35 mouse cellular contexts compared by ENCODE assay signal in the genomic region with DNA sequence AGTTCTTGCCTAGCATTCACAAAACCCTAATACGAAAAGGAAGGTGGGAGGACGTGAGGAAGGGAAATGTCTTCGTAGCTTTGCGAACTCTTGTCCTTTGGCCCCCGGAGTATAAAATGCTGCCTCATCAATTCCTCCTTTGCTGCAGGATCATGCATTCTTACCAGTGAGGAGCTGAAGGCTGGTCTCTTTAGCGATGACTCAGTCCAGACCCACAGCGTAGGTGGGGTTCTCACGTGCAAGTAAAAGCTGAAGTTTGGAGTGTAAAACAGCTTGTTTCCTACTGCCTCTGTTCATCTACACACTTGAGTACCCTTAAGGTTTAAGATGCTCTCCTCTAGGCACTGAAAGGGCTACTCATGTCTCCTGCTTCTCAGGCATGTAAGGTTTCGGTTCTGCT. TPM values are rescaled to one million over a fixed set of nuclear protein-coding genes. Genes with fewer than 3 reads are reported as not detected.
DNase-seq lines count a peak whose midpoint lies in the region; ATAC-seq and TF ChIP-seq lines count a peak whose summit lies in the region.
"Had no signal": no experiment of that assay in that cellular context is flagged by ENCODE, and none has a peak within 500 bp of the region (broad histone marks: within the 10 kb centered on the region; RNA-seq: fewer than 3 reads in every experiment).

No protein-coding gene starts in this region.

- TF ChIP-seq CTCF in CH12.LX (conservative IDR thresholded peaks at IDR 0.05 in 1 of 2, IDR thresholded peaks at IDR 0.05 in 1 of 2; ENCODE audit: low read depth in 2 of 2, low read length in 2 of 2) = no peak

- H3K9ac ChIP-seq in CH12.LX (ENCODE audit: insufficient read depth, low read depth) = no peak overlapping the region
- H3K9ac ChIP-seq: embryonic facial prominence, embryonic 12.5 days; hindbrain, embryonic 15.5 days; limb, embryonic 13.5 days; liver, embryonic 12.5 days; liver, postnatal 0 days; neural tube, embryonic 13.5 days had no signal

- DNase-seq in CD4-positive helper T cell, adult 2 months (ENCODE audit: low read depth, low spot score) = peak; percentile 15
- DNase-seq in CH12.LX (ENCODE audit: extremely low read depth) = no peak
- DNase-seq in frontal cortex, postnatal 36 days (ENCODE audit: low spot score in 2 of 2) = peak; percentile 51 to 71
- DNase-seq in left cerebral cortex, postnatal 14 days (ENCODE audit: low spot score in 2 of 2) = peak; percentile 52 to 53
- no peak for DNase-seq in thymus, postnatal 10 days (ENCODE audit: low spot score in 2 of 2)
- no peak for DNase-seq in gastrocnemius, adult 18-20 months (ENCODE audit: low spot score)
- no peak for DNase-seq in spleen, adult 18-20 months
- DNase-seq: adrenal gland, postnatal 10 days; B cell, adult 2 months; cerebellum, adult 11 months; cerebellum, adult 9-10 months; cerebellum, postnatal 36 days; embryo, embryonic 11 days; gastrocnemius, postnatal 14 days; heart, postnatal 14 days; kidney, adult 8-10 months; kidney, postnatal 10 days; layer of hippocampus, adult 9-11 months; liver, postnatal 0 days; lung, postnatal 36 days; retina, postnatal 1 day; thymus, postnatal 36 days had no signal

- ATAC-seq in monocyte, adult 5-6 weeks (replicated peaks; ENCODE audit: insufficient number of reproducible peaks, low FRiP score, low TSS enrichment, poor library complexity, severe bottlenecking) = no peak
- ATAC-seq: forebrain, embryonic 14.5 days; intestine, embryonic 16.5 days; liver, embryonic 12.5 days; liver, postnatal 0 days; midbrain, embryonic 16.5 days; Patski had no signal

- no peak overlapping the region for H3K4me2 ChIP-seq in CH12.LX (ENCODE audit: insufficient read depth, low read depth, poor library complexity, severe bottlenecking)
- H3K4me2 ChIP-seq: embryonic facial prominence, embryonic 12.5 days; hindbrain, embryonic 15.5 days; limb, embryonic 13.5 days; liver, embryonic 12.5 days; midbrain, embryonic 11.5 days; neural tube, embryonic 13.5 days had no signal

- TF ChIP-seq POLR2A in CH12.LX (IDR thresholded peaks at IDR 0.05; ENCODE audit: low read depth, low read length) = no peak

- H3K4me1 ChIP-seq in CH12.LX (ENCODE audit: control insufficient read depth in 1 of 2, insufficient read depth in 2 of 2) = peaks cover 2 to 21% of the 10 kb centered on the region in 2 experiments; a peak in 2 of 4 replicates
- H3K4me1 ChIP-seq: embryonic facial prominence, embryonic 12.5 days; hindbrain, embryonic 10.5 days; hindbrain, embryonic 15.5 days; limb, embryonic 13.5 days; liver, embryonic 12.5 days; neural tube, embryonic 13.5 days had no signal

- no peaks in the 10 kb centered on the region for H3K79me2 ChIP-seq in CH12.LX (replicated peaks; ENCODE audit: control insufficient read depth, extremely low read depth, insufficient read depth, poor library complexity, severe bottlenecking)

- H3K9me3 ChIP-seq in CH12.LX (replicated peaks; ENCODE audit: low read length) = no peaks in the 10 kb centered on the region
- H3K9me3 ChIP-seq: embryonic facial prominence, embryonic 12.5 days; hindbrain, embryonic 10.5 days; hindbrain, embryonic 15.5 days; limb, embryonic 13.5 days; liver, embryonic 12.5 days; neural tube, embryonic 13.5 days had no signal

- intact Hi-C loops in left cerebral cortex, postnatal 14 days (cut with DNase I) = loop anchor here (5.0 kb wide), 2 partner anchors 125 to 150 kb away; no protein-coding TSS in a partner anchor

- peaks cover 0 to 3% of the 10 kb centered on the region in 2 experiments for H3K36me3 ChIP-seq in CH12.LX (replicated peaks in 1 of 2; ENCODE audit: control insufficient read depth in 1 of 2, insufficient read depth in 1 of 2, low read length in 1 of 2)
- H3K36me3 ChIP-seq: embryonic facial prominence, embryonic 12.5 days; hindbrain, embryonic 10.5 days; hindbrain, embryonic 15.5 days; limb, embryonic 13.5 days; liver, embryonic 12.5 days; neural tube, embryonic 13.5 days had no signal

- in situ Hi-C loops in CH12.LX (cut with MboI; ENCODE audit: low pct_ligation_motif_present, low pct_unique_long_range_greater_than_20kb, low sequenced_read_pairs) = no loop called here

- TF ChIP-seq RAD21 in CH12.LX (IDR thresholded peaks at IDR 0.05; ENCODE audit: low read depth, low read length) = no peak; the same call in 1 of the 2 replicates

- H3K4me3 ChIP-seq in CH12.LX (replicated peaks in 1 of 3; ENCODE audit: low read depth in 2 of 3, low read length in 2 of 3, poor library complexity in 1 of 3) = no peak overlapping the region
- H3K4me3 ChIP-seq: embryonic facial prominence, embryonic 12.5 days; hindbrain, embryonic 10.5 days; hindbrain, embryonic 15.5 days; limb, embryonic 13.5 days; liver, embryonic 12.5 days; myocyte; neural tube, embryonic 13.5 days had no signal

- dilution Hi-C loops in CH12.LX (cut with MboI; ENCODE audit: extremely low pct_ligation_motif_present, extremely low pct_unique_long_range_greater_than_20kb, low sequenced_read_pairs) = no loop called here

- no peaks in the 10 kb centered on the region for H3K27me3 ChIP-seq in CH12.LX (replicated peaks)
- H3K27me3 ChIP-seq: embryonic facial prominence, embryonic 12.5 days; hindbrain, embryonic 15.5 days; limb, embryonic 13.5 days; liver, embryonic 12.5 days; neural tube, embryonic 13.5 days had no signal

- no peak overlapping the region for H3K27ac ChIP-seq in CH12.LX (ENCODE audit: insufficient read depth, low read depth)
- H3K27ac ChIP-seq: embryonic facial prominence, embryonic 12.5 days; hindbrain, embryonic 10.5 days; hindbrain, embryonic 15.5 days; limb, embryonic 13.5 days; liver, embryonic 12.5 days; neural tube, embryonic 13.5 days had no signal

- no peak for TF ChIP-seq EP300 in CH12.LX (IDR thresholded peaks at IDR 0.05; ENCODE audit: low read length)

TF ChIP-seq in CH12.LX, 34 proteins besides CTCF, POLR2A, EP300 and RAD21:
- TF ChIP-seq E2F4 (IDR thresholded peaks at IDR 0.05; ENCODE audit: insufficient replicate concordance, low read depth, low read length) = no peak
- TF ChIP-seq ZNF384 (IDR thresholded peaks at IDR 0.05; ENCODE audit: low read depth, low read length) = no peak
- peak; percentile 81 for TF ChIP-seq BHLHE40 (IDR thresholded peaks at IDR 0.05; ENCODE audit: low read depth, low read length)
- TF ChIP-seq KAT2A (IDR thresholded peaks at IDR 0.05; ENCODE audit: insufficient replicate concordance, low read length) = no peak
- no peak for TF ChIP-seq USF1 (IDR thresholded peaks at IDR 0.05; ENCODE audit: low read depth, low read length)
- TF ChIP-seq IRF4 (IDR thresholded peaks at IDR 0.05; ENCODE audit: low read depth, low read length) = no peak
- no peak for TF ChIP-seq CHD2 (IDR thresholded peaks at IDR 0.05; ENCODE audit: low read length)
- TF ChIP-seq MAFK (IDR thresholded peaks at IDR 0.05; ENCODE audit: insufficient replicate concordance, low read length) = peak; percentile 78

RNA-seq across cellular contexts. Expression of gene Mx1, which starts 20.7 kb away (rescaled TPM):
- 0.72 and 2.2 TPM in 2 replicates for total RNA-seq in CH12.LX (2012; rRNA removed)
- total RNA-seq in CH12.LX (2014; rRNA removed) = 7.8 and 10.5 TPM in 2 replicates
- 7.9 and 8.6 TPM in 2 replicates for polyA plus RNA-seq in CH12.LX (2012; ENCODE audit: insufficient read length, low read depth)
- 1 to 10 TPM; 2.0 to 2.9 TPM for total RNA-seq in left cerebral cortex, postnatal 14 days (2021)
- total RNA-seq in gastrocnemius, adult 18-20 months (2021) = under 1 TPM; 0.23 to 0.88 TPM
- 49.8 to 87.2 TPM (median 71.7 TPM) in 3 replicates for total RNA-seq in monocyte, adult 5-6 weeks (2017)
- polyA plus RNA-seq: forebrain, embryonic 14.5 days; hindbrain, embryonic 10.5 days had no signal

Comparison
In these comparisons a context has a peak if more than half of its experiments do, and no peak if none do; other contexts are left out.
1. DNase-seq: peak in CD4-positive helper T cell, adult 2 months (single experiment), frontal cortex, postnatal 36 days (2 of 2) and left cerebral cortex, postnatal 14 days (2 of 2); none in CH12.LX (single experiment), thymus, postnatal 10 days (0 of 2), gastrocnemius, adult 18-20 months (single experiment) and spleen, adult 18-20 months (0 of 2).